Mouse (Mus musculus): Measurements from ENCODE around the gene Rgcc. TPM values are rescaled to one million over a fixed set of nuclear protein-coding genes. Genes with fewer than 3 reads are reported as not detected.

The Rgcc gene
- polyA plus RNA-seq, 1 experiment from 2014 or later, result 28.6 TPM

- Histone ChIP-seq H3K9me3 (no peaks in the 10 kb centered on the region), H3K9ac (replicated peaks) (peak overlapping the region; percentile 63), H3K4me3 (replicated peaks) (peak overlapping the region; percentile 59), H3K4me2 (peak overlapping the region; percentile 97), H3K36me3 (no peaks in the 10 kb centered on the region), H3K27me3 (peaks cover 40% of the 10 kb centered on the region), H3K27ac (no peak overlapping the region), H3K4me1 (replicated peaks) (peaks cover 34% of the 10 kb centered on the region)
- under 1% methylated on average over 52 of the region's 52 CpGs for WGBS
- no peak; the same call in 1 of the 2 replicates for ATAC-seq (ENCODE audit: insufficient number of reproducible peaks, insufficient read depth, low FRiP score, low TSS enrichment, low read depth)
Measured at GRCm38 (mm10) chr14:79300641-79301350, 649 bp downstream of the Rgcc start.

- H3K4me2 ChIP-seq, result peak overlapping the region; percentile 97
- H3K36me3 ChIP-seq, result no peaks in the 10 kb centered on the region
- H3K4me1 ChIP-seq (replicated peaks), result peaks cover 38% of the 10 kb centered on the region
- H3K27me3 ChIP-seq, result peaks cover 40% of the 10 kb centered on the region
- 7% methylated on average over 6 of the region's 6 CpGs for WGBS
- no peak overlapping the region for H3K27ac ChIP-seq
- H3K9me3 ChIP-seq, result no peaks in the 10 kb centered on the region
- peak overlapping the region; percentile 59 for H3K4me3 ChIP-seq (replicated peaks)
- H3K9ac ChIP-seq (replicated peaks), result no peak overlapping the region; the same call in 1 of the 2 replicates
- no peak for ATAC-seq (ENCODE audit: insufficient number of reproducible peaks, insufficient read depth, low FRiP score, low TSS enrichment, low read depth)
Measured at GRCm38 (mm10) chr14:79299796-79300195, 1.6 kb downstream of the Rgcc start.

GRCm38 (mm10) chr14:79299230-79299629, 2.2 kb downstream of the Rgcc start:
- no peak overlapping the region for H3K9ac ChIP-seq (replicated peaks)
- H3K9me3 ChIP-seq, result no peaks in the 10 kb centered on the region
- peaks cover 40% of the 10 kb centered on the region for H3K27me3 ChIP-seq
- no peaks in the 10 kb centered on the region for H3K36me3 ChIP-seq
- no peak for ATAC-seq (ENCODE audit: insufficient number of reproducible peaks, insufficient read depth, low FRiP score, low TSS enrichment, low read depth)
- H3K4me1 ChIP-seq (replicated peaks), result peaks cover 38% of the 10 kb centered on the region
- H3K4me2 ChIP-seq, result peak overlapping the region; percentile 97
- 51% methylated on average over 4 of the region's 4 CpGs for WGBS
- H3K27ac ChIP-seq, result no peak overlapping the region
- 0 out of 2 replicates have a peak overlapping the region, but pooled peaks have one; percentile 6 for H3K4me3 ChIP-seq (replicated peaks)

- Histone ChIP-seq H3K4me1 (replicated peaks) (peaks cover 42% of the 10 kb centered on the region), H3K27me3 (peaks cover 40% of the 10 kb centered on the region), H3K4me3 (replicated peaks) (no peak overlapping the region), H3K4me2 (peak overlapping the region; percentile 97), H3K27ac (no peak overlapping the region), H3K9me3 (no peaks in the 10 kb centered on the region), H3K36me3 (no peaks in the 10 kb centered on the region), H3K9ac (replicated peaks) (no peak overlapping the region)
- 74% methylated on average over 7 of the region's 7 CpGs for WGBS
- ATAC-seq (ENCODE audit: insufficient number of reproducible peaks, insufficient read depth, low FRiP score, low TSS enrichment, low read depth), result no peak
Measured at GRCm38 (mm10) chr14:79298314-79298992, 3.0 kb downstream of the Rgcc start.

GRCm38 (mm10) chr14:79296836-79297235, 4.6 kb downstream of the Rgcc start:
- Histone ChIP-seq H3K27ac (no peak overlapping the region), H3K4me1 (replicated peaks) (peaks cover 58% of the 10 kb centered on the region), H3K9me3 (no peaks in the 10 kb centered on the region), H3K4me3 (replicated peaks) (no peak overlapping the region), H3K9ac (replicated peaks) (no peak overlapping the region), H3K36me3 (no peaks in the 10 kb centered on the region), H3K27me3 (peaks cover 30% of the 10 kb centered on the region), H3K4me2 (no peak overlapping the region)
- WGBS, result 36% methylated on average over 5 of the region's 5 CpGs
- ATAC-seq (ENCODE audit: insufficient number of reproducible peaks, insufficient read depth, low FRiP score, low TSS enrichment, low read depth), result no peak

- no peaks in the 10 kb centered on the region for H3K9me3 ChIP-seq
- no peak overlapping the region for H3K9ac ChIP-seq (replicated peaks)
- no peak for ATAC-seq (ENCODE audit: insufficient number of reproducible peaks, insufficient read depth, low FRiP score, low TSS enrichment, low read depth)
- WGBS, result 84% methylated on average over 7 of the region's 7 CpGs
- peaks cover 28% of the 10 kb centered on the region for H3K27me3 ChIP-seq
- no peak overlapping the region for H3K4me2 ChIP-seq
- H3K27ac ChIP-seq, result no peak overlapping the region
- H3K4me3 ChIP-seq (replicated peaks), result no peak overlapping the region
- H3K36me3 ChIP-seq, result no peaks in the 10 kb centered on the region
- peaks cover 62% of the 10 kb centered on the region for H3K4me1 ChIP-seq (replicated peaks)
Measured at GRCm38 (mm10) chr14:79296201-79296600, 5.2 kb downstream of the Rgcc start.

GRCm38 (mm10) chr14:79295579-79295978, 5.9 kb downstream of the Rgcc start:
- Histone ChIP-seq H3K4me1 (replicated peaks) (peaks cover 62% of the 10 kb centered on the region), H3K27ac (no peak overlapping the region), H3K4me2 (no peak overlapping the region), H3K9ac (replicated peaks) (no peak overlapping the region), H3K9me3 (no peaks in the 10 kb centered on the region), H3K27me3 (peaks cover 23% of the 10 kb centered on the region), H3K36me3 (no peaks in the 10 kb centered on the region), H3K4me3 (replicated peaks) (no peak overlapping the region)
- 81% methylated on average over 9 of the region's 9 CpGs for WGBS
- peak; percentile 24; the same call in 1 of the 2 replicates for ATAC-seq (ENCODE audit: insufficient number of reproducible peaks, insufficient read depth, low FRiP score, low TSS enrichment, low read depth)

- Histone ChIP-seq H3K27ac (no peak overlapping the region), H3K4me1 (replicated peaks) (peaks cover 64% of the 10 kb centered on the region), H3K36me3 (no peaks in the 10 kb centered on the region), H3K27me3 (peaks cover 16% of the 10 kb centered on the region; the same call in 1 of the 2 replicates), H3K4me3 (replicated peaks) (no peak overlapping the region), H3K9me3 (no peaks in the 10 kb centered on the region), H3K4me2 (no peak overlapping the region), H3K9ac (replicated peaks) (no peak overlapping the region)
- 66% methylated on average over 5 of the region's 5 CpGs for WGBS
- no peak for ATAC-seq (ENCODE audit: insufficient number of reproducible peaks, insufficient read depth, low FRiP score, low TSS enrichment, low read depth)
Measured at GRCm38 (mm10) chr14:79294950-79295349, 6.5 kb downstream of the Rgcc start.

GRCm38 (mm10) chr14:79294051-79294814, 7.2 kb downstream of the Rgcc start:
- 0 out of 2 replicates have a peak overlapping the region, but pooled peaks have one; percentile 31 for H3K4me2 ChIP-seq
- no peak overlapping the region for H3K27ac ChIP-seq
- H3K27me3 ChIP-seq, result peaks cover 13% of the 10 kb centered on the region; the same call in 1 of the 2 replicates
- H3K4me3 ChIP-seq (replicated peaks), result no peak overlapping the region
- 84% methylated on average over 8 of the region's 8 CpGs for WGBS
- H3K9ac ChIP-seq (replicated peaks), result no peak overlapping the region
- peaks cover 62% of the 10 kb centered on the region for H3K4me1 ChIP-seq (replicated peaks)
- H3K36me3 ChIP-seq, result no peaks in the 10 kb centered on the region
- ATAC-seq (ENCODE audit: insufficient number of reproducible peaks, insufficient read depth, low FRiP score, low TSS enrichment, low read depth), result no peak
- no peaks in the 10 kb centered on the region for H3K9me3 ChIP-seq

- Histone ChIP-seq H3K9me3 (no peaks in the 10 kb centered on the region), H3K27me3 (peaks cover 5% of the 10 kb centered on the region; the same call in 1 of the 2 replicates), H3K4me1 (replicated peaks) (peaks cover 63% of the 10 kb centered on the region), H3K36me3 (no peaks in the 10 kb centered on the region), H3K4me2 (peak overlapping the region; percentile 31), H3K27ac (peak overlapping the region; percentile 23; the same call in 1 of the 2 replicates), H3K9ac (replicated peaks) (no peak overlapping the region), H3K4me3 (replicated peaks) (no peak overlapping the region)
- ATAC-seq (ENCODE audit: insufficient number of reproducible peaks, insufficient read depth, low FRiP score, low TSS enrichment, low read depth), result no peak
- 54% methylated on average over 10 of the region's 16 CpGs for WGBS
Measured at GRCm38 (mm10) chr14:79293119-79293780, 8.2 kb downstream of the Rgcc start.
